Mouse (Mus musculus): Measurements from ENCODE around the gene Strn4. TPM values are rescaled to one million over a fixed set of nuclear protein-coding genes. Genes with fewer than 3 reads are reported as not detected.

Gene Strn4
- total RNA-seq, 2 experiments from 2014 or later = 42.3 to 46.1 TPM

DNA sequence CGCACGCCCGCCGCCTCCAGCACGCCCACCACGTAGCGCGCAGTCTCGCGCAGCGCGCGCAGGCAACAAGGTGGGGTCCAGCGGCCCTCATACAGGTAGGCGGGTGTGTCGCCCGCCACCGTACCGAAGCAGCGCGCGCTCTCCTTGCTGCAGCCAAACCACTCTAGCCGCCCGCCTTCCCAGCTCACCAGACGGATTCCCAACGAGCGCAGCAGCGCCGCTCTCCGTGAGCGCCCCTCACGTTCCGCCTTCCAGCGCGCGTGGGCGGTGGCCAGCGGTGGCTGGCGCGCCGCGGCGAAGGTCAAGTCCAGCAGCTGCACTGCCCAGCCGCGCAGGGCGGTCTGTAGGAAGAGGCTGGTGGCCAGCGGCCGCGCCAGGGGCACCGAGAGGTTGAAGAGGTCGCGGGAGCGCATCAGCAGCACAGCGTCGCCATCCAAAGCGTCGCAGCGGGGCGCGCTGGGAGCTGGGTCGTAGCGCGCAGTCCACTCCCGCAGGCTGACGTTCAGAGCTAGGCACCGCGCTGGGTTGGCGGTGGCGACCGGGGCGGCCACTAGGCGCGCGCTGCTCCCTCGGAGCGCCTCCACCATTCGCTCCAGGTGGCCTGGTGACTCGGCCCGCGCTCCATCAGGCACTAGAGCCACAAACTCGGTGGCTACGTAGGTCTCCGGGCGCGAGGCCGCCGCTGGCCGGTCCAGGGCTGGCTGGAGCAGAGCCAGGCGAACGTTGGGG is 4.6 kb upstream of the Strn4 start:
- peak; percentile 43 for DNase-seq

DNA sequence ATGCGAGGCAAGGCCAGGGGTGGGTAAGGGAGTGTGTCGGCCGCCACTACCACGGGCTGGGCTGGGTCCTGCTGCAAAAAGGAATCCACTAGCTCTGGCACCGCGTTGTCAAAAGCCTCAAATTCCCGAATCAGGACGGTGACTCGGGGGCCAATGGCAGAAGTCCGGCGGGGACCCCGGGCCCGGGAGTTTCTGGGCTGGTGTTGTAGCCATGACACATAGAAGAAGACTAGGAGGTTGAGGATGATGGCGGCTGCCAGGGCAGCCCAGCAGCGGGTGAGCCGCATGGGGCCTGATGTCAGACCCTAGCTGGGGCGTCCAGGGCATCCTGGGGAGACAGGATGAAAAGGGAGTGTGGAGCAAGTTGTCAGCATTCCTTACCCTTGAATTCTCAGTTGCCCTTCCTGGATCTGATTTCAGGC is 4.0 kb upstream of the Strn4 start:
- DNase-seq = no peak

DNA sequence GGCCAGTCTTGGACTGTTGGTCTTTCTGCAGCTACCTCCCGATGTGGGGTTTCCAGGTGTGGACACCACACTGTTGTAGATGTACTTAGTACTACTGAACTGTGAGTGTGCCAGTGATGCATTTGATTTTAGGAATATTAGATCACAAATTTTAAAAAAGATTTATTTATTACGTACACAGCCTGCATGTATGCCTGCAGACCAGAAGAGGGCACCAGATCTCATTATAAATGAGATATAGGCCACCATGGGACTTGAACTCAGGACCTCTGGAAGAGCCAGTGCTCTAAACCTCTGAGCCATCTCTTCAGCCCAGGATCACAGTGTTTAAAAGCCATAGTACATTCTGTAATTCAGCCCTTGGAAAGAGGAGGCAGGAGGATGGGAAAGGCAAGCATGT is 3.2 kb upstream of the Strn4 start:
- DNase-seq = no peak

DNA sequence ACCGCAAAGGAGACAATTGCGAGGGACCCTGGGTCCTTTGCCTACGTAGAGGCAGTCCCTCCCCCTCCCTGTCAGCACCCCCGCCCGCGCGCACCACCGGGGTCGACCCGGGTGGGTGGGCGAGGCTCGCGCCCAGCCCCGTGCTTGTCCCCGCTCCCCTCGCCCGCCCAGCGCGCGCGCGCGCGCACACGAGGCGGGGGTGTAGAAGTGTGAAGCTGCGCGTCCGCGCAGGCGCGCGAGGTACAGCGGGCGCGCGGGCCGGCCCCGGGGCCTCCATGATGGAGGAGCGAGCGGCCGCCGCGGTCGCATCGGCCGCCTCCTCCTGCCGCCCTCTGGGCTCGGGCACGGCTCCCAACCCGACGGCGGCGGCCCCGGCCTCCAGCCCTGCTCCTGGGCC is 387 bp downstream of the Strn4 start:
- DNase-seq = peak; percentile 77

DNA sequence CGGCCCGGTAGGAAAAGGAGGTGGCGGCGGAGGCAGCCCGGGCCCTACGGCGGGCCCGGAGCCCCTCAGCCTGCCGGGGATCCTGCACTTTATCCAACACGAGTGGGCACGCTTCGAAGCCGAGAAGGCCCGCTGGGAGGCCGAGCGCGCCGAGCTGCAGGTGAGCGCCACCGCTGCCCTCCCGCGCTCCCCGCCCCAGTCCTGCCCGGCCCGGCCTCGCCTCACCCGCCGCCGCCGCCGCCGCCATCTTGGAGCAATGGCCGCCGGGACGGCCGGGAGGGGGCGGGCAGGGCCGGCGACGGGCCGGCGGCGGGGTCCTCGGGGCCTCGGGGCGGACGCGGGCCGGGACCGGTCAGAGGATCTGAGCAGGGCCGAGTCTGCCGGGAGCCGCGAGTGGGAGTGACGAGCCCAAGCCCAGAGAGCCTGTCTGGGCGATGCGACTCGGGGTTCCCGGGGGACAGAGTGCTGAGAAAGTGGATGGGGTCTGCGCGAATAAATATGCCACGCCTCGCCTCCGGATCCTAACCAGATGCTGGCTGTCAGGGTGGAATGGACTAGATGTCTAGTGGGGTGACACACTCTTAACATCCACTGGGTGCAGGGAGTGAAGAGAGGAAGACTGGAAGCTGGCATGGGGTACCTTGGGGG is 910 bp downstream of the Strn4 start, which contains the start of gene Fkrp:
TSS of gene Fkrp (minus strand) at position 258 of the 648 bp plus-strand sequence.
- DNase-seq = peak; percentile 67

DNA sequence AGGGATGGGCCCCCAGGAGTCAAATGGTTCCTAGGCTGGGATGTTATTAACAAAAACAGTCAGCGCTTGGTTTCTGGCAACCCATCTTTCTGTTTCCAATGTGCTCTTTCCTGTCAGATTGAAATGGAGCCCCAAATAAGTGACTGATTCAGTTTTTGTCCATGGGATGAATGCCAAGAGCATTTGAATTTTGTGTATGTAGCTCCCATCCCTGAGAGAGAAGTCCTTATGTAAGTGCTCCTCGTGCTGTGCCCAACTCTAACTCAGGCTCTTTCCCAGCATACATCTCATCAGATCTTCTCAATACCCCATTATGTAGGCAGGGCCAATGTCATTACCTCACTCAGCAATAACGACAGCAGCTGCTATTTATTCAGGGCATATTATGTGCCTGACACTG is 2.0 kb downstream of the Strn4 start:
- DNase-seq = no peak

DNA sequence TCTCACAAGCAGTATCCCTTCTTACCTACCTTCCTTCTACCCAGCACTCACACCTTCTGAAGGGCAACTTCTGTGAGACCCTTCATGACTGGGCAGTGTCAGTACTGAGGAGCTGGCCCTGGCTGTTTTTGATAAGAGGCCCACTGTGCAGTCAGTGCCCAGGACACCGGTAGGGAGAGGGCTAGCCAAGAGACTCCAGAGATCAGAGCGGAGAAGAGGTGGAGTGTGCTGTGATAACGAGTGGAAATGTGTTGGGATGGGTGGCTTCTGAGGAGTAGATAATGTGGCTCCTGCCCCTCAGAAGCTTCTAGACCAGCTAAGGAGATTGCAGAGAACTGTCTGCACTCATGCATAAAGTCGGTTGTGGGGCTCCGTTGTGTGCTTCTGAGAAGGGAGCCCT is 4.1 kb downstream of the Strn4 start:
- no peak for DNase-seq

DNA sequence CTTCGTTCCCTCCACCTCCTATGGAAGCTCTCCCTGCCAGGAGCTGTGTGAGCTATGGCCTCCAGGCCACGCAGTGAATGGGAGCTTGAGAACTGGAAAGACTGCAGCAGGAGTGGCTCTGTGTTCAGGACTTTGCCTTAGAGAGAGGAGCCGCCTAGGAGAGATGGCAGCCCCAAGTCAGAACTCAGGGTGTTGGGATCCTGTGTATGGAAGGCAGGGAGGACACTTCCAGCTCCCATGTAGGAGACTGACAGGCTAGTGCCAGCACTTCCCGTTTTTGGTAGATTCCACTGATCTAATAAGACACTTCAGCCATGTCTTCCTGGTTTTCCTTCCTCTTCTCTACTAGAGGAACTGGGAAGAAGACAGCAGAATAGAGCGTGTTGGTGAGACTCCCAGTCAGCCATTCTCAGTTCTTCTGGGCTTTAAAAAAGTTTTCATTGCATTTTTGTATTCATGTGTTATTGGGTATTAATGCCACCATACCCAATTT is 4.6 kb downstream of the Strn4 start:
- DNase-seq = no peak

DNA sequence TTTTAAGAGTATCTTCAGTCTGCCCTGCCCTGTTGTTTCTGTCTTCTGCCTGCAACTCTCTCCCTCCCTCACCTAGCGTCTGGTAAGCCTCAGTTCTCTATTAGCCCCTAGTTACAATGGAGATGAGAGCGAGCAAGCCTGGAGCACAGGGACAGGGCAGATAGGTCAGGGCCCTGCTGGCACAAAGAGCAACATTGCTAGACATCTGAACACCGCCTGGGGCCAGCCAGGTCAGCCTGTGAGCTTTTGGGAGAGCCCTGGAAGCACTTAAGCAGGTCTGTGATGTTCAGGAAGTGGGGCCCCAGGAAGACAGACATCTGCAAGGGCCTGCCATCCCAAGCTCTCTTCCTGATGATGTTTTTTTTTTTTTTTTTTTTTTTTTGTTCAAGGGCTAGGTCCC is 5.4 kb downstream of the Strn4 start:
- no peak for DNase-seq

DNA sequence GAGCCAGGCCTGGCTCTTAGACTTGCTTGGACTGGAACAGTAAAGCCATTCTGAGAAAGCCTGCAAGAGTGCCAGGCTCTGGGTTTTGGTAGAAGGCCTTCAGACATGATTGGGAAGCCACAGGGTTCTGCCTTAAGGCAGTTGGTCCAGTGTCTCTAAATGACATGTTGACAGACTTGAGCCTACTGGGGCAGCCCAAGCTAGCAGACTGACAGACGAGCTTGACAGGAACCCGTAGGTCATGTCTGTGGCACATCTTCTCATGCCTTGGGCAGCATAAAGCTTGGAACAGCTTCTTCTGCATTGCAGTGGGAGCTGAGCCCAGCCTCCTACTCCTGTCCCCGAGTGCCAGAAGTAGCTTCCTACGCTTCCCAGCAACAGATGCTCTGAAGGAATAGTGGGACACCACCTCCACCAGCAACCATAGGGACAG is 6.0 kb downstream of the Strn4 start:
- DNase-seq = no peak

DNA sequence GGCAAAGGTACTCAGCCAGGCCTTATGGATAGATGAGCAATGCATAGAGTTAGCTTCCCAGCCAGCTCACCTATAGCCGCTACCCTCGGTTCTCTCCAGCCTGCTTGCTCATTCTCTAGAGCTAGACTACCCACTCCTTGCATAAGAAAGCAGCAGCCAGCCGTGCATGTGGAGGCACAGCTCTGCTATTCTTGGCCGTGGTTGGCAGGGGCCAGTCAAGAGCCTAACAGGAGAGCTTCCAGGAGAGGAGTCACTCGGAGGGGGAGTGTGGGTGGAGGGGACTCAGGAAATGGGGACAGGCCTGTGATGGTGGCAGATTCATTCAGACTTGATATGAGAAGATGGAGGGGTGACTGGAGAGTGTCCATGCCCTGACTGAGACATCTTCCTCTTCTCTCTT is 8.0 kb downstream of the Strn4 start:
- no peak for DNase-seq

DNA sequence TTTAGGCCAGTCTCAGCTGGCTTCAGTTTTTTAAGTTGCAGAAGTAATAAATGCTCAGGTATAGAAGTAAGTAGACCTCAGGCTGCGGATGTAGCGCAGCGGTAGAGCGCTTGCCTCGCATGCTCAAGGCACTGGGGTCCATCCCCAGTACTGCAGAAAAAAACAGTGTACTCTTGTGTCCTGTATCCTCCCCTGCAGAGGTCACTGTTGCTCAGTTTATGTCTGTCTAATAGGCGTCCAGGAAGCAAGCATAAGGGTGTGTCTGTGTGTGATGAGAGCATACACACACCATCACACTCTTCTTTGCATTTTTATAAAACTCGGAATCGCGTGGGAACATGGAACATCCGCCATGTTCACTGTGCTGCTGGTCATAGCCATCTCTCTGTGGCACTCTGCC is 10.1 kb downstream of the Strn4 start:
- no peak for DNase-seq

DNA sequence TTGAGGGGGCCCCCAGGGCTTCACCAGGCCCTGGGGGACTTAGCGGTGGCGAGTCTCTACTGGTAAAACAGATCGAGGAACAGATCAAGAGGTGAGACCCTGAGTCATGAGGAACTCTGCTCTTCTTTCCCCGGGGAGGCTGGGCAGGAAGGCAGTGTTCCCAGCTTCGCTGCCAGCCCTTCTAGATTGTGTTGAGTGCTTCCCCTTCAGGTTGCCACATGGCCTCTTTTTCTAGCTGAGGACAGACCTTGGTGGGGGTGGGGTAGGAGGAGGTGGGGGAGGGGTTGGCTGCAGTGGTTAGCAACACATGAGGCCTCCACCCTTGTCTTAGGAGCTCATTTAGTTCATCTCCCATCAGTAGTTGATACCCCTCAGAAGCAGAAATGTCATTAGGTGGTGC is 10.9 kb downstream of the Strn4 start:
- no peak for DNase-seq

DNA sequence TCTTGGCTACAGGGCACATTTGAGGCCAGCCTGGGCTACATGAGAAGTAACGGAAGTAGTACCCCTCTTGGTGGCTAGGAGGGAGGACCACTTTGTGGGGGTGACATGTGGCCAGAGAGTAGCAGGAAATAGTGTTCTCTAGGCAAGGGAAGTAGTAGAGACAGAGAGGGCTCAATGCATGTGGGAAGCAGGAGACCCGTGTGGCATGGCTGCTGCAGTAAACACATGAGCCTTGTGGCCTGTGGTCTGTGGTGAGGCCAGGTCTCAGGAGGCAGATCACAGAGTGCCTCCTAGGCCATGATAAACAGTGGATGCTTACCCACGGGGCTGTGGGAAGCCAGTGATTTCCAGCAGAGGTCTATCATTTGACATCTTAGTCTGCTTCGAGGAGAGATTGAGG is 11.6 kb downstream of the Strn4 start:
- DNase-seq = no peak

DNA sequence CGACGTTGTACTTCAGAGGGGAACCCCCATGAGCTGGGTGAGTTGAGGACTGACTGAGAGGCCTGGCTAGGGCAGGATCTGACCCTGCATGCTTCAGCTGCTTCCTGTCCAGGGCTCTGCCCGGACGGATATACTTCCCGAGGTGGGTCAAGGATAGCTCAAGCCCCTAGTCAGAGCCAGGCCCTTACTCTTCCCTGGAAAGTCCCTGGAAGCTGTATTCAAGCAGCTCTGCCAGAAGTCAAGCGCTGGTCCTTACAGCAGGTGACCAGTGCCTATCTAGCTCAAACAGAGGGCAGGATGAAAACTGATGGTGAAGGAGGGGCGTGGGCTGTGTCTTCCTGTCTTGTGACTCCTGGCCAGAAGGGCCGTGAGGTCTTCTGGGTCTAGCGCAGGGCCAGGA is 14.8 kb downstream of the Strn4 start:
- DNase-seq = no peak

DNA sequence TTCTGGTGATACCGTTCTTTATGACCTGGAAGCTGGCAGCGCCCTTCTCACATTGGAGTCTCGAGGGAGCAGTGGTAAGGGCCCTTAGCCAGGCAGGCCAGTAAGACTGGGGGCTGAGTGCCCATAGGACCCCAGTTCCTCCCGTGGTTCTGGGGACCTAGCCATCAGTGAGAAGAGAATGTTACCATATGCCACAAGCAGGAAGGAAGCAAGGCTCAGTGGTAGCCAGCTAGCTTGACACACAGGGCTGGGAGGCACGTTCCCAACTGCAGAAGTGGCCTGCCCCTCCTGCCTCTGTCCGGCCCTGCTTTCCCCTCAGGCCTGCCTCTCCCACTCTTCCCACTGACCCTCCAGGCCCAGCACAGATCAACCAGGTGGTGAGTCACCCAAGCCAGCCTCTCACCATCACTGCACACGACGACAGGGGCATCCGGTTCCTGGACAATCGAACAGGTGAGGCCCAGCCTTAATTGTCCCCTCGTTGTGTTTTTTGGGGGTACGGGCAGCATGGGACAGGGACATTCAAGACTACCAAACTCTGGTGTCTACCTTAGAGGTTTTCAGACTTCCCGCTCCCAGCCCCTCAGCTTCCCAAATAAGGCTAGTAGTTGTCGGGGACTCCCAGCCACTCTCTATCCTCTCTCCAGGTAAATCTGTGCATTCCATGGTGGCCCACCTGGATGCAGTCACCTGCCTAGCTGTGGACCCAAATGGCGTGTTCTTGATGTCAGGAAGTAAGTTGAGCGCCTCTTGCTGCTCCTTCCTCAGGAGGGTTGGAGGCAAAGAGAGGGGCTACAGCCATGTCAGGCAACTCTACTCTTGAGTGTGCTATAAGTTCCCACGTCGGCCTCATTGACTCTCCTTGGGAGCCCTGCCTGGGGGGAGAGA is 22.5 kb downstream of the Strn4 start:
- no peak for DNase-seq

DNA sequence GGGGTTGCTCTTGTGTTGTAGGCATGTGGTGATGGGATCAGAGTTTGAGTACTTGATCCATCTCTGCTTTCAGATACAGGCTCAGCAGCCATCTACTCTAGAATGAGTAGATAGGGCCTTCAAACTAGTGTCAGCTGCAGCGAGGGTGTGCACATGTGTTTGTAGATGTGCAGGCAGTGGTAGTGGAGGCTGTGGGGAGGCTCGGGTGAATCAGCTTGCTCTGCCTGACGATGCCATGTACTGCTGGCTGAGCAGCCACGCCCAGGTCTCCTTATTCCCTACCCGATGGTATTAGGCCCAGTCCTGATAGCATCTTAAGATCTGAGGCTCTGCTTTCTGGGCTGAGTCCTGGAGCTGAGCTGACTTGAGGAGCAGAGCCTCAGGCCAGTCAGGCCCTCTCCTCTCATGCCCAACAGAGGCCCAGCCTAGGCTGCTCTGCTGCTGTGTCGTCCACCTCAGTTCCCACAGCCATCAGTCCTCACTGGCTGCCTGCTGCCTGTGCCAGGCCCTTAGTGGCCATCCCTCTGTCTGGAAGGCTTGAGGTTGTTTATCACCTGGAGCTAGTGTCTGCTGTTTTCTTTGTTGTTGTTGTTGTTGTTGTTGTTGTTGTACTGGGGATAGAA is 23.2 kb downstream of the Strn4 start:
- no peak for DNase-seq

DNA sequence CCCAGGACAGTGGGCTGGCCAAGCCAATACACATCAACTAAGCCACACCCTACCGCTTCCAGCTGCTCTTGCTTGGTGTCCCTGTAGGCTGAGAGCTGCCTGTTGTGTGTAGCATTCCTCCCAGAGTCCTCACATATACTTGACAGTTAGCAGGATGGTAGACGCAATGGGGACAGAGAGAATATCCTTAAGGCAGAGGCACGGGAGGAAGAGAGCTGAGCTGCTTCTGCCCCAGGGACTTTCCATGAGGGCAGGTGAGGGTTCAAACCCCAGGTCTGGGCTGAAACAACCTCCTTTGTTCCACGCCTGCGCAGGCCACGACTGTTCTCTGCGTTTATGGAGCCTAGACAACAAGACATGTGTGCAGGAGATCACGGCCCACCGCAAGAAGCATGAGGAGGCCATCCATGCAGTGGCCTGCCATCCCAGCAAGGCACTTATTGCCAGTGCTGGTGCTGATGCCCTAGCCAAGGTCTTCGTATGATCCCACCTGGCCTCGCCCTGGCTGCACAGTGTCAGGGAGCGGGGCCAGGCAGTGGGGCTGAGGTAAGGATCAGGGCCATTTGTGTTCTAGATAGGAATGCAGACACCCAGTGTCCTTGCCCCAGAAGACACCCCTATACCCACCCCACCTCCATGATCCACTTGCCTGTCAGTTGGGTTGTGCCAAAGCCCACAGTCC is 23.9 kb downstream of the Strn4 start:
- no peak for DNase-seq

DNA sequence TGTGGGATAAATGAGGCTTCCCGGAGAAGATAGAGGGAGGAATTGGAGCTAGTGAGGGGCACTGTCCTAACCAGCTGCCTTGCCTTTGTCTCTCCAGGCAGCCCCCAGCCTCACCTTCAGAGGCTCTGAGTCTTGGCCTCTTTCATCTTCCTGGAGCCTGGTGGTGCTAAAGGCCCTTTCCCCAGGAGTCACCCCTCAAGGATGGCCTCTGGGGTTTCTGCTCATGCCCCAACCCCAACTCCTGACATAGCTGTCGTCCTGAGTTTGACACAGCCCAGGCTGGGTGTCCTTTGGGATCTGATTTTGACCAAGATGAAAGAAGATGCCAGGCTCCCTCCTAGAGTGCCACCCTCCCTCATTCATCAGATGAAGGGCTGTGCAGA is 24.4 kb downstream of the Strn4 start:
- DNase-seq = no peak

DNA sequence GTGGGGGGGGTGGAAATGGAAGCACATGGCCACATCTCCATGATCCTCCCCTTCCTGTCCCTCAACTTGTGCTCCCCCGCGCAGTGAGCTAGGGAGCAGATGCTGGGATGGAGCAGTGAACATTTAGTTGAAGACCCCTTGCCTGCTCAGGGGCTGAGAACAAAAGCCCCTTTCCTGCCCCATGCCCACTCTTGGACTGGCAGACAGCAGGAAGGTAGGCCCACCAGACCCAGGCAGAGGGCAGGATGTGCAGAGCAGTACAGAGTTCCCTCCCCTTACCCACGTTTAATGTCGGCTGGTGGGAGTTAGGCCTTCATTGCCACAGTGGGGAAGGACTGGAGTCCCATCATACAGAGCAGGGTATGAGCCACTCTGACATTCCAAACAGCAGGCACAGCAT is 25.4 kb downstream of the Strn4 start:
- DNase-seq = no peak
